Mouse (Mus musculus) stomach, embryonic 14.5 days (tissue): ENCODE results near the gene Zfp207. TPM values are rescaled to one million over a fixed set of nuclear protein-coding genes. Genes with fewer than 3 reads are reported as not detected.

Experiments used
- ATAC-seq: fragments of 200-750 bp; cut with Nextera tagmentation; 2 replicates; pipeline ENCODE4 v1.8.0; 2017; ENCODE audit warnings: low read depth, moderate TSS enrichment; ENCODE audit not compliant: insufficient number of reproducible peaks, insufficient read depth, low FRiP score
- H3K27ac ChIP-seq: fragments of 300-500 bp; sonication (generic); 2 replicates; pipeline ENCODE4 v1.5.1; 2014; ENCODE audit warnings: mild to moderate bottlenecking, low read length, moderate library complexity, mixed read lengths
- H3K27me3 ChIP-seq: fragments of 300-500 bp; sonication (generic); 2 replicates; pipeline ENCODE4 v1.6.1; 2014; ENCODE audit warnings: low read length, control low read depth, mixed read lengths; ENCODE audit not compliant: control insufficient read depth, insufficient read depth
- H3K36me3 ChIP-seq: fragments of 300-500 bp; sonication (generic); 2 replicates; pipeline ENCODE4 v1.6.1; 2014; ENCODE audit warnings: mild to moderate bottlenecking, control low read depth, low read length, moderate library complexity, mixed read lengths; ENCODE audit not compliant: control insufficient read depth, insufficient read depth
- H3K4me1 ChIP-seq: fragments of 300-500 bp; sonication (generic); 2 replicates; pipeline ENCODE4 v1.6.1; 2014; ENCODE audit warnings: low read length, control low read depth, mixed read lengths; ENCODE audit not compliant: control insufficient read depth, insufficient read depth
- H3K4me2 ChIP-seq: fragments of 300-500 bp; sonication (generic); replicated peaks from 2 replicates; pipeline ENCODE4 v1.6.1; 2014; ENCODE audit warnings: low read depth, low read length, control low read depth
- H3K4me3 ChIP-seq: fragments of 300-500 bp; sonication (generic); 2 replicates; pipeline ENCODE4 v1.5.1; 2014; ENCODE audit warnings: low read depth, low read length, control low read depth
- H3K9ac ChIP-seq: fragments of 300-500 bp; sonication (generic); replicated peaks from 2 replicates; pipeline ENCODE4 v1.6.1; 2014; ENCODE audit warnings: low read depth, mild to moderate bottlenecking, control low read depth, low read length, moderate library complexity, mixed read lengths
- H3K9me3 ChIP-seq: fragments of 300-500 bp; sonication (generic); 2 replicates; pipeline ENCODE4 v1.6.1; 2016; ENCODE audit warnings: low read depth, low read length, control low read depth; ENCODE audit not compliant: control insufficient read depth
- WGBS: fragments of 180-500 bp; shearing (Covaris S2); extraction: QIAGEN DNeasy Blood & Tissue Kit; methylation state at CpG from one replicate; pipeline ENCODE4 v1.1.7; 2014; 5-methylcytosine and 5-hydroxymethylcytosine counted together
- polyA plus RNA-seq: library from polyadenylated mRNA; unstranded; fragments of >200 nt; fragmentation: Nextera tagmentation; extraction: Ambion mirVana; gene quantifications from 2 replicates; pipeline ENCODE4 v1.2.1, GENCODE M21; 2014

Zfp207 gene
- polyA plus RNA-seq, 1 experiment from 2014 or later = 271 TPM

DNA sequence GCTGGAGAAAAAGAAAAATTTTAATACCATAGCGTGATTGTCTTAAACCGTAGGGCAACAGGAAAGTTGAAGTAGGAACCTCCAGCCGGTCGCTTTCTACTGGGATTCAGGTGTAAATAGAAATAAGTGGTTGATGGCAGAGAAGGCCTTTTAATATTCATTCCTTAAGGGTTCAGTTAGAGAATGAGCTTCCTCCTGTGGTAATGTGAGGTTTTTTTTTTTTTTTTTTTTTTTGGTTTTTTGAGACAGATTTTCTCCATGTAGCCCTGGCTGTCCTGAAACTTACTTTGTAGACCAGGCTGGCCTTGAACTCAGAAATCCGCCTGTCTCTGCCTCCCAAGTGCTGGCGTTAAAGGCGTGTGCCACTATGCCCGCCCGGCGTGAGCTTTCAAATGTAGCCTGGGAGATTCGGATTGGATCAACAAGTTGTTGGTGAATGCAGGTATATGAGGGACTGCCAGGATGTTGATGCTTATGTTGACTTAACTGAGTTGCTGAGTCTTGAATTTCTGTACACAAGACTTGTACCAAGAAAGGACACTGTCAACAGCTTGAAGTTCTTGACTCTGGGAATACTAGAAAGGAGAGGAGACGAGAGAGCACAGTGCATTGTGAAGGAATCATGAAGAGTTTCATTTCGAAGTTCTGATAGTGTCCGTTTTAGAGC, 46.6 kb downstream of the Zfp207 start:
- H3K36me3 ChIP-seq = peaks cover 18% of the 10 kb centered on the region; the same call in 1 of the 2 replicates
- H3K4me3 ChIP-seq = peak overlapping the region; percentile 99
- H3K27ac ChIP-seq = no peak overlapping the region
- H3K4me2 ChIP-seq = peak overlapping the region; percentile 71
- ATAC-seq = no peak
- H3K9ac ChIP-seq = peak overlapping the region; percentile 97
- 60% methylated on average over 14 of the region's 14 CpGs for WGBS
- no peaks in the 10 kb centered on the region for H3K27me3 ChIP-seq
- H3K9me3 ChIP-seq = no peaks in the 10 kb centered on the region
- H3K4me1 ChIP-seq = peaks cover 4% of the 10 kb centered on the region; the same call in 1 of the 2 replicates

DNA sequence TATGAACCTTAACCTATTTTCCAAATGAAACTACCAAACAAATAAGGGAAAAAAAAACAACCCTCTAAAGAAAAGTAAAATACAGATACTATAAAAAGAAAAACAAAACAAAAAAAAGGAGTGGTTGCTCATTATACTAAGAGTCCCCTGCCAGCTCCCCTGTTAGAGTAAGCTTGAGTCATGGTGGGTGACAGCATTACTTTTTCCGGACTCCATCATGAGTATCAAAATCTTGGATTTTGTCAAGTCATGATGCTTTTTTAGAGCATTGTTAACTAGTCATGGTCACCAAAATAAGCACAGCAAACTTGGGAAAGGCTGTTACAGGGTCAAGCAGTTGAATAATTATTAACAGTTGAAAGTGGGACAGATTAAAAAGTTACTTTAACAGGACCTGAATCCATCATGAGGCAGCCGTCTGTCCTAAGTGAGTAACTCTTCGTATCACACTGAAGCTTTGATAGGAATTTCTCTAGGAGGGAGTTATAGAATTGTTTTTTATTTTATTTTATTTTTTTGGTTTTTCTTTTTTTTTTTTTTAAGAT, 47.4 kb downstream of the Zfp207 start:
- H3K27ac ChIP-seq = no peak overlapping the region
- no peaks in the 10 kb centered on the region for H3K9me3 ChIP-seq
- WGBS = 93% methylated on average over 3 of the region's 3 CpGs
- H3K36me3 ChIP-seq = peaks cover 21% of the 10 kb centered on the region; the same call in 1 of the 2 replicates
- no peak overlapping the region for H3K9ac ChIP-seq
- no peak overlapping the region for H3K4me3 ChIP-seq
- no peak overlapping the region for H3K4me2 ChIP-seq
- H3K27me3 ChIP-seq = no peaks in the 10 kb centered on the region
- no peak for ATAC-seq
- peaks cover 4% of the 10 kb centered on the region; the same call in 1 of the 2 replicates for H3K4me1 ChIP-seq

DNA sequence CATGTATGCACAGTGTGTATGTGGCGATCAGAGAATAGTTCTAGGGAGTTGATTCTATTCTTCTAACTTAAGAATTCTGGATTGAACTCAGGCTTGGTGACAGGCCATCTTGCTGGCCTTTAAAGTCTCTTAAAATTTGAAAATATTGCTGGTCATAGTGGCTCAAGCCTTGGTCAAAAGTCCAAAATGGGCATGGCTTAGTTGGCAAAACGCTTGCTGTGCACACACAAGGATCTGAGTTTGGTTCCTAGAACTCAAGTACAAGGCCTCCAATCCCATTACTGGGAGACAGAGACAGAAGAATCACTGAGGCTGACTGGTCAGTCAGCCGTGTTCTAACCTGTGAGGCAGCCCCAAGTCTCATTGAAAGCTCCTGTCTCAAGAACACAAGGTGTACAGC, 63.8 kb downstream of the Zfp207 start:
- ATAC-seq = no peak
- H3K4me3 ChIP-seq = no peak overlapping the region
- H3K9ac ChIP-seq = no peak overlapping the region
- no peak overlapping the region for H3K4me2 ChIP-seq
- no peaks in the 10 kb centered on the region for H3K27me3 ChIP-seq
- peaks cover 31% of the 10 kb centered on the region for H3K36me3 ChIP-seq
- no peak overlapping the region for H3K27ac ChIP-seq
- WGBS = 91% methylated on average over 3 of the region's 3 CpGs
- no peaks in the 10 kb centered on the region for H3K9me3 ChIP-seq
- H3K4me1 ChIP-seq = no peaks in the 10 kb centered on the region

DNA sequence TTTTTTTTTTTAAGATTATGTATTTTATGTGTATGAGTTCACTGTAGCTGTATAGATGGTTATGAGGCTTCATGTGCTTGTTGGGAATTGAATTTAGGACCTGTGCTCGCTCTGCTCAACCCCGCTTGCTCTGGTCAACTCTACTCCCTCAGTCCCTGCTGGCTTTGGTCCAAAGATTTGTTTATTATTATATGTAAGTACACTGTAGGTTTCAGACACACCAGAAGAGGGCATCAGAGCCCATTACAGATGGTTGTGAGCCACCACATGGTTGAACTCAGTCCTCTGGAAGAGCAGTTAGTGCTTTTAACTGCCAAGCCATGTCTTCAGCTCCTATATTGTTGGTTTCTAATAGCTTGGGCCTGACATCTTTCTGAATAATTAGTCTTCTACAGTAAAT, 66.8 kb downstream of the Zfp207 start:
- H3K4me1 ChIP-seq = no peaks in the 10 kb centered on the region
- no peak overlapping the region for H3K4me3 ChIP-seq
- no peaks in the 10 kb centered on the region for H3K27me3 ChIP-seq
- H3K4me2 ChIP-seq = no peak overlapping the region
- no peak overlapping the region for H3K9ac ChIP-seq
- H3K27ac ChIP-seq = no peak overlapping the region
- H3K9me3 ChIP-seq = no peaks in the 10 kb centered on the region
- WGBS = 86% methylated on average over 2 of the region's 2 CpGs
- ATAC-seq = no peak
- H3K36me3 ChIP-seq = peaks cover 26% of the 10 kb centered on the region

DNA sequence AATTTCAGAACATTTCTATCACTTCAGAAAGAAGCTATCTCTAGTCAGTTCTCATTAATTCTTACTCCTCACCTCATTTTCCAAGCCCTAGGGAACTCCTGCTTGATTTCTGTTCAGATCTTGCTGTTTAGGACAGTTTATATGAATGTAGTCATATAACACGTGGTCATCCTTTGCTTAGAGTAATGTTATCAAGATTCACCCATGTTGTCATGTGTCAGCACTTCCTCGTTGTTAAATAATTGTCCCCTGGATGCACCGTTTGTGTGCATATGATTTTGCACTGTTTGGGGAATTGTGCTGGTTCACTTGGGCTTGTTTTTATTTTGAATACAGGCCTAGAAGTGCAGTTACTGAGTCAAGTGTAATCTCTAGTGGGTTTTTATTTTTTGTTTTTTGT, 69.2 kb downstream of the Zfp207 start:
- H3K4me3 ChIP-seq = no peak overlapping the region
- ATAC-seq = no peak
- H3K9ac ChIP-seq = no peak overlapping the region
- WGBS = 87% methylated on average over 3 of the region's 3 CpGs
- H3K4me1 ChIP-seq = no peaks in the 10 kb centered on the region
- H3K9me3 ChIP-seq = no peaks in the 10 kb centered on the region
- peaks cover 20% of the 10 kb centered on the region; the same call in 1 of the 2 replicates for H3K36me3 ChIP-seq
- no peak overlapping the region for H3K27ac ChIP-seq
- H3K27me3 ChIP-seq = no peaks in the 10 kb centered on the region
- no peak overlapping the region for H3K4me2 ChIP-seq

DNA sequence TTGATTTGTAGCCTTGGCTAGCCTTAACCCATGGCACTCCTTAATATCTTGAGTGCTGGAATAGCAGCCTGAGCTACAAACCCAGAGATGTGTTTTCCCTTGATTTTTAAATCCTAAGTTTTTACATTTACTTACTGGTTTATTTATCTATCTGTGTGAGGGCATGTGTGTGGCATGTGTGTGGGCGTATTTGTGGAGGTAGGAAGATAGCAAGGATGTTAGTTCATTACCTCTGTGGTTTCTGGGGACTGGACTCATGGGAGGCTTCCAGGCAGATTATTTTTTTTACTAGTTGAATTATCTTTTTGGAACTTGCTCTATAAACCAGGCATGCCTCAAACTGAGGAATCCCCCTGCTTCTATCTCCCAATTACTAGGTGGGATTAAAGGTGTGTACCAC, 70.1 kb downstream of the Zfp207 start:
- ATAC-seq = no peak
- WGBS = 93% methylated on average over 1 of the region's 1 CpGs
- Histone ChIP-seq H3K9ac (no peak overlapping the region), H3K36me3 (peaks cover 24% of the 10 kb centered on the region; the same call in 1 of the 2 replicates), H3K4me1 (no peaks in the 10 kb centered on the region), H3K4me2 (no peak overlapping the region), H3K27me3 (no peaks in the 10 kb centered on the region), H3K4me3 (no peak overlapping the region), H3K27ac (no peak overlapping the region), H3K9me3 (no peaks in the 10 kb centered on the region)

Other genes with a start within 250 kb of the Zfp207 start
- gene Tefm, start 241.1 kb upstream of the Zfp207 start, polyA plus RNA-seq = 25.9 and 28.2 TPM in 2 replicates
- gene Adap2, start 229.2 kb upstream of the Zfp207 start, polyA plus RNA-seq = 2.3 and 3.0 TPM in 2 replicates
- gene Rnf135, start 199.4 kb upstream of the Zfp207 start, polyA plus RNA-seq = 8.4 TPM in 2 replicates
- gene Rhot1, start 174.3 kb upstream of the Zfp207 start, polyA plus RNA-seq = 50.7 and 55.2 TPM in 2 replicates
- gene Rhbdl3, start 82.4 kb upstream of the Zfp207 start, polyA plus RNA-seq = 3.3 and 3.7 TPM in 2 replicates
- 22.2 and 23.0 TPM in 2 replicates for gene 5730455P16Rik, start 5.2 kb upstream of the Zfp207 start, polyA plus RNA-seq
- gene Psmd11, start 45.3 kb downstream of the Zfp207 start, polyA plus RNA-seq = 278 and 324 TPM in 2 replicates
- 2.0 TPM in 2 replicates for gene Cdk5r1, start 93.7 kb downstream of the Zfp207 start, polyA plus RNA-seq